Mouse (Mus musculus) ES-E14 (cell line): ENCODE measurements around the gene Cyth3. TPM values are rescaled to one million over a fixed set of nuclear protein-coding genes. Genes with fewer than 3 reads are reported as not detected.

ENCODE experiments used
- DNase-seq: peaks from one replicate; pipeline ENCODE4 v3.0.0-alpha.2; 2013; ENCODE audit warnings: low read depth, low spot score
- H3K27ac ChIP-seq: 2 replicates; pipeline ENCODE4 v1.5.1; 2012; ENCODE audit warnings: low read depth, mild to moderate bottlenecking, low read length, moderate library complexity, mixed read lengths; ENCODE audit not compliant: poor library complexity, insufficient read depth, severe bottlenecking
- H3K36me3 ChIP-seq: 2 replicates; pipeline ENCODE4 v1.6.1; 2012; ENCODE audit warnings: mild to moderate bottlenecking, low read length, moderate library complexity, mixed read lengths; ENCODE audit not compliant: control insufficient read depth, poor library complexity, insufficient read depth, severe bottlenecking
- H3K4me1 ChIP-seq, 2 experiments: fragments of 150-350 bp in 1 of 2; sonication (generic) in 1 of 2; 2 replicates each; pipeline ENCODE4 v1.6.1; 2012; ENCODE audit warnings: low read length in 2 of 2, mild to moderate bottlenecking in 1 of 2, mixed read lengths in 1 of 2; ENCODE audit not compliant: control insufficient read depth in 2 of 2, insufficient read depth in 2 of 2, poor library complexity in 1 of 2
- H3K4me3 ChIP-seq, 2 experiments: fragments of 150-350 bp in 1 of 2; sonication (generic) in 1 of 2; 2 replicates each; pipeline ENCODE4 v1.5.1; 2012; ENCODE audit warnings: low read length in 2 of 2, low read depth in 1 of 2, mild to moderate bottlenecking in 1 of 2, mixed read lengths in 1 of 2; ENCODE audit not compliant: insufficient read depth in 1 of 2, poor library complexity in 1 of 2, severe bottlenecking in 1 of 2
- H3K9ac ChIP-seq: 2 replicates; pipeline ENCODE4 v1.6.1; 2012; ENCODE audit warnings: low read depth, mild to moderate bottlenecking, low read length, mixed read lengths; ENCODE audit not compliant: poor library complexity, insufficient read depth, severe bottlenecking
- H3K9me3 ChIP-seq: fragments of 150-350 bp; sonication (generic); 2 replicates; pipeline ENCODE4 v1.6.1; 2012; ENCODE audit warnings: low read depth, mild to moderate bottlenecking, low read length; ENCODE audit not compliant: control insufficient read depth, insufficient read depth
- CHD2 ChIP-seq: IDR thresholded peaks from 2 replicates; pipeline ENCODE4 v1.6.1; 2014; ENCODE audit warnings: mild to moderate bottlenecking, low read depth, low read length, inconsistent platforms
- HCFC1 ChIP-seq: IDR thresholded peaks from 2 replicates; pipeline ENCODE4 v1.6.1; 2012; ENCODE audit warnings: low read length, inconsistent platforms, borderline replicate concordance; ENCODE audit not compliant: insufficient read depth
- MAFK ChIP-seq: IDR thresholded peaks from 2 replicates; pipeline ENCODE4 v1.6.1; 2014; ENCODE audit warnings: mild to moderate bottlenecking, low read depth, low read length, inconsistent platforms; ENCODE audit not compliant: insufficient read depth
- ZC3H11A ChIP-seq: IDR thresholded peaks from 2 replicates; pipeline ENCODE4 v1.6.1; 2012; ENCODE audit warnings: low read depth, mild to moderate bottlenecking, inconsistent platforms, low read length, borderline replicate concordance
- ZNF384 ChIP-seq: IDR thresholded peaks from 2 replicates; pipeline ENCODE4 v1.6.1; 2012; ENCODE audit warnings: low read depth, low read length, inconsistent platforms
- in situ Hi-C, 2 experiments: fragments of 600-800 bp; cut with MboI; formaldehyde crosslinking; loops; one replicate each; pipeline ENCODE4 v1.15.1; 2025; ENCODE audit warnings: low sequenced_read_pairs in 2 of 2, inconsistent platforms in 1 of 2; ENCODE audit not compliant: unreplicated experiment in 2 of 2
- total RNA-seq: library from RNA; depleted of rRNA; stranded (reverse); fragments of 300-350 nt; gene quantifications from 2 replicates; pipeline ENCODE4 v1.2.3, GENCODE M21; 2012

Cyth3 gene
- total RNA-seq, 1 experiment = 11.0 TPM

DNA sequence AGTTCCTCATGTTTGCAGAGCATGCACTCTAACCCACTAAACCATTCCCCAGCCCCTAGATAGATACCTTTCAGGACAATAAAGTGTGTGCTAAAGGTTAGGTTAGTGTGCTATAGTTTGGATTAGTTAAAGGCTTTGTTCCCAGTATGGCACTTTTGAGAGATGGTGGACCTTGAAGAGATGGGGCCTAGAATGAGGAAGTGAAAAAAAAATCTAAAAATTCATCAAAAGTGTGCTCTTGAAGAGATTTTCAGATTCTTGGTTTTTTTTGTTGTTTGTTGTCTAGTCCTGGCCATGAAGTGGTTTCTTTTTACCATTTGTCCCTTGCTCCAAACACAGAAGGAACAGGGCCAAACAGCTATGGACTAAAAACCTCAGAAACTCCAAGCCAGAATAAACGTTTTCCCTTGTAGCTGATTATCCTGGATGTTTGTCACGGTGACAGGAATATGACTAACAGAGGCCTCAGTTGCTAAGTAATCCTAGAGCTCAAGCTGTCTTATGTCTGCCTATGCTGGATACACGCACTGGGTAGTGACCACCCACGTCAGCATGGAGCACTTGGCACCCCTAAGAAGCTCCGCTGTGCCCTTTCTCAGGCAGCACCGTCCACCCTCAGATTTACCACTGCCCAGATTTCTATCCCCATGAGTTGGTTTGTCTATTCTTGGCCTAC lies 48.6 kb downstream of the Cyth3 start:
- TF ChIP-seq MAFK = no peak
- TF ChIP-seq HCFC1 = no peak
- in situ Hi-C loops = no loop called here
- H3K9ac ChIP-seq = no peak overlapping the region

GRCm38 (mm10) chr5:143674576-143674975 lies 52.3 kb downstream of the Cyth3 start:
- Histone ChIP-seq H3K4me1 (no peaks in the 10 kb centered on the region), H3K36me3 (no peaks in the 10 kb centered on the region; the same call in 1 of the 2 replicates), H3K4me3 (no peak overlapping the region), H3K9me3 (no peaks in the 10 kb centered on the region), H3K27ac (no peak overlapping the region), H3K9ac (no peak overlapping the region)
- in situ Hi-C loops = no loop called here
- TF ChIP-seq CHD2 (no peak), ZNF384 (no peak), ZC3H11A (no peak), MAFK (no peak), HCFC1 (no peak)
- DNase-seq = no peak

More for the DNA sequence above, 48.6 kb downstream of the Cyth3 start:
- Histone ChIP-seq H3K9me3 (no peaks in the 10 kb centered on the region), H3K4me3 (no peak overlapping the region), H3K36me3 (no peaks in the 10 kb centered on the region), H3K27ac (no peak overlapping the region), H3K4me1 (no peaks in the 10 kb centered on the region)
- no peak for DNase-seq

GRCm38 (mm10) chr5:143676218-143676985 lies 54.2 kb downstream of the Cyth3 start:
- DNase-seq = no peak
- no peaks in the 10 kb centered on the region; the same call in 1 of the 2 replicates for H3K36me3 ChIP-seq
- H3K4me3 ChIP-seq = no peak overlapping the region
- no peak overlapping the region for H3K27ac ChIP-seq
- peaks cover 0 to 4% of the 10 kb centered on the region in 2 experiments; a peak in 1 of 4 replicates for H3K4me1 ChIP-seq
- no peak overlapping the region for H3K9ac ChIP-seq
- H3K9me3 ChIP-seq = no peaks in the 10 kb centered on the region
- in situ Hi-C loops = no loop called here
- TF ChIP-seq CHD2 (no peak), HCFC1 (no peak)

- DNase-seq = no peak
- TF ChIP-seq HCFC1 = no peak
- no peak for TF ChIP-seq MAFK
- TF ChIP-seq ZNF384 = no peak
- no peak for TF ChIP-seq CHD2
- TF ChIP-seq ZC3H11A = no peak
- peaks cover 0 to 4% of the 10 kb centered on the region in 2 experiments; a peak in 1 of 4 replicates for H3K4me1 ChIP-seq
- no peaks in the 10 kb centered on the region; the same call in 1 of the 2 replicates for H3K36me3 ChIP-seq
- in situ Hi-C loops = no loop called here
- H3K4me3 ChIP-seq = no peak overlapping the region
- no peak overlapping the region for H3K27ac ChIP-seq
- H3K9ac ChIP-seq = no peak overlapping the region
- no peaks in the 10 kb centered on the region for H3K9me3 ChIP-seq
Measured at GRCm38 (mm10) chr5:143677363-143677762, 55.1 kb downstream of the Cyth3 start.
